Mouse (Mus musculus) spleen, adult 2 months (tissue): ENCODE measurements at regions not wholly inside any gene's neighbourhood (a gene's known extent, or its start where the extent isn't known, plus 50 kb on each side); places are given as distances from the start of the nearest gene placed in this dataset.

ENCODE experiments used
- CTCF ChIP-seq: fragments of 200-500 bp; IDR thresholded peaks from 2 replicates; pipeline ENCODE4 v1.5.1; 2011; ENCODE audit warnings: mild to moderate bottlenecking, inconsistent platforms; ENCODE audit not compliant: insufficient read depth, insufficient read length, insufficient replicate concordance; ENCODE audit errors: extremely low read depth
- POLR2A ChIP-seq: fragments of 200-500 bp; IDR thresholded peaks from 2 replicates; pipeline ENCODE4 v1.6.1; 2011; ENCODE audit warnings: low read depth, low read length, inconsistent platforms

GRCm38 (mm10) chr2:174871225-174871624 lies 110.8 kb downstream of the Edn3 start:
- TF ChIP-seq POLR2A, result no peak
- no peak for TF ChIP-seq CTCF
